Mouse (Mus musculus) T-helper 2 cell (primary cell): ENCODE measurements at regions not wholly inside any gene's neighbourhood (a gene's known extent, or its start where the extent isn't known, plus 50 kb on each side); places are given as distances from the start of the nearest gene placed in this dataset.

Source experiments
- in situ Hi-C: fragments of 300-600 bp; cut with MboI, MseI; formaldehyde crosslinking; loops from one replicate; pipeline ENCODE4 v1.15.1; 2025; ENCODE audit warnings: high pct_unique_total_duplicates

DNA sequence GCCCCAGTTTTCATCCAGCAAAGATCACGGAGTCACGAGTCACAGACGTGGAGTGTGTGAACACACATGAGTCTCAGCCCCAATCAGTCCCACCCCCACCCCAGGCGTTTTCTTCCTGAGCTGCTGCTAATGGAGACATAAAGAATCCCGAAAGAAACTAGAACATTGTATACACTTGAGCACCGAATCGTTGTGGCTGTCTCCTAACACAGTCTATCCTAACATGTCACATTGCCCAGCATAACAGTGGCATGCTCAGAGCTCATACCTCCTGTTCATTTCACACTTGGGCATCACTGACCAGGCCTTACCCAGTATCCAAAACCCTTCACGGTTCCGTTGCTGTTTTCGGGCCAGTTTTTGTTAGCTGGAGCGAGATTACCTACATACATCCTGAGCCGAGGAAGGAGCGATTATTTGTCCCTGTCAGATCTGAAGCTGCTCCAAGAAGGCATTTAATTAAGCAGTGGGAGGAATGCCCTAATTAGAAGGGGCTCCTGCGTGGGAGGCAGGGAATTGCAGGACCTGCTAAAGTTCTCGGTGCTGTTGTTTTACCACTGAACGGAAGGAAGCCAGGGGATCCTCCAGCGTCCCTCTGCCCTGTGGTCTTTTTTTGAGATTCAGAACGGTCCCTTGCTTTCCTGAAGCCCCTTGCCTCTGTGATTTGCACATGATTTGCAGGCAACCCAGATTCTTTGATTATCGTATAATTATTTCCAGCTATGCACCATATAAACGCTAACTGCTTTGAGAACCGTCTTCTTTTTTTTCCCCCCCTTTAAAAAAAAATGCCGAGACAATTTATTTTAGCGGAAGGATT is 53.4 kb upstream of the Nap1l1 start:
- in situ Hi-C loops, result loop anchor here (5.0 kb wide), 1 partner anchor 77 kb away; no protein-coding TSS in a partner anchor

DNA sequence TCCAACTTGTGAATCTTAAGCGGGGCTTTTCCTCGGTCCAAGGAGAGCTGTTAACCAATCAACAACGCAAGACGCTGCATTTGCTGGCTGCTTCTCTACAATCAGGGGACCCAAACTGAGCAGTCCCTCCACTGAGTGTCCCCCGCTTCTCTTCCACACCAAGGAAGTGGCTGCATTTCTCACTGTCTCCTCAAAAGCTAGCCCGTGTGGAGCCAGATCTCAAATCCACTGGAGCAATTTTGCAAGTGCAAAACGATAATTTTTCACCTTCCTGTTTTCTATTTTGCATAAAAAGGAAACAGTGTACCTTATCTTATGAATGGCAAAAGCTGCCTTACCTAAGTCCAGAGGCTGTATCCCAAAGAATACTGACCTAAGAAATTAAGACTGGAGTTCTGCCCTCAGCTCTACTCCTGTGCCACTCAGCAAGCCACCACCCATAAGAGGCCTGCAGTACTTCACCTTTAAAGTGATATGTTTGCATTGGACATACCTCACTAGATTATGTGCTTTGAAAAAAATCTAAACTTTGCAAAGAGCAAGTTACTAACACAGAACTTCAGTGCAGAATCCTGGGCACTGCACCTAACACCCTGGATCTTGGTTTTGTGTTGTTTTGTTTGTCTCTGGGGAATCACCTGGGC is 52.7 kb upstream of the Nap1l1 start:
- in situ Hi-C loops, result no loop called here

DNA sequence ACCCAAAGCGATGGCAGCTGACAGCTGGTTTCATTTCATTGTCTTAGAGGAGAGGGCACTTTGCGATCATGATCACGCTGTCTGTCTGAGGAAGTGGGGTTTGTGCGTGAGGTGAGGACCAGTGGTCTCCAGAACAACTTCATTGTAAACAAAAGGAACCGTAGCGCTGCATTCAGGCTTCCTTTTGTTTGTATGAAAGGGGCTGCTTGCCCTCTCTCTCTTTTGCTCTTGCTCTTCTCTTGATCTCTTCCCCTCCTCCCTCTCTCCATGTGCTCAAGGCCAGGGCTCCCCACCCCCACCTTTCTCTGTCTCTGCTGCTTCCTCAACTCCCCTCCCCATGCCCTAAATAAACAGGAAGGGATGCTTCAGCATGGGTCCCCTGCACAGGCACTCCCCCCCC is 51.0 kb upstream of the Nap1l1 start:
- in situ Hi-C loops, result no loop called here

DNA sequence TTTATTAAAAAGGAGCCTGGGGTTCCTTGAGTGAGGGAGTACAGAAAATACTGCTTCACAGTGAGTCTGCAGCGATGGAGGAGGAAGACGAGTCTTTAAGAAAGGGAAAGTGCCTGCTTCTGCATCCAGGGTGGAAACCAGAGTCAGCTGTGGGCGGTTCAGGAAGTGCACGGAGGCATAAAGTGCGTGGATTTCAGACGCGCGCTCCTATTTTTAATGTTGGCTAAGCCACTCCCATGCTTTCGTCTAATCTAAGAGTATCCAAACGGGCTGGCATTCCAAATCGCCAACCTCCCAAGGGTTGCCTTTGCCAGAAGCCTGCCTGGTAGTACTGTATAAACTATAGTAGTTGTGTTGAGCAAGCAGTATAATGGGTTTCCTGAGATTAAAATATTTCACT is 50.4 kb upstream of the Nap1l1 start:
- in situ Hi-C loops, result no loop called here
